Mouse (Mus musculus) kidney, postnatal 14 days (tissue): ENCODE measurements around the gene Fam98b.

ENCODE experiments used
- DNase-seq: peaks from one replicate; pipeline ENCODE4 v3.0.0; 2022; ENCODE audit warnings: mixed read lengths

The Fam98b gene

GRCm38 (mm10) chr2:117249255-117250000, at the start of gene Fam98b:
Gene Fam98b, plus strand, starts transcription at chr2:117249739.
- peak; percentile 92 for DNase-seq

GRCm38 (mm10) chr2:117200869-117201338, 48.6 kb upstream of the Fam98b start:
- no peak for DNase-seq

GRCm38 (mm10) chr2:117203350-117203749, 46.2 kb upstream of the Fam98b start:
- DNase-seq, result no peak

GRCm38 (mm10) chr2:117204534-117204933, 45.0 kb upstream of the Fam98b start:
- no peak for DNase-seq

GRCm38 (mm10) chr2:117205066-117205465, 44.5 kb upstream of the Fam98b start:
- DNase-seq, result no peak

GRCm38 (mm10) chr2:117210416-117211085, 39.0 kb upstream of the Fam98b start:
- DNase-seq, result peak; percentile 73

- no peak for DNase-seq
These were observed 33.4 kb upstream of the Fam98b start for GRCm38 (mm10) chr2:117216152-117216551.

- DNase-seq, result no peak
These were observed 31.8 kb upstream of the Fam98b start for GRCm38 (mm10) chr2:117217695-117218216.

- DNase-seq, result no peak
These were observed 30.0 kb upstream of the Fam98b start for GRCm38 (mm10) chr2:117219536-117219935.

- DNase-seq, result no peak
These were observed 26.9 kb upstream of the Fam98b start for GRCm38 (mm10) chr2:117222651-117223050.

GRCm38 (mm10) chr2:117228601-117229125, 20.9 kb upstream of the Fam98b start:
- no peak for DNase-seq

- no peak for DNase-seq
These were observed 19.3 kb upstream of the Fam98b start for GRCm38 (mm10) chr2:117230261-117230660.

- DNase-seq, result peak; percentile 79
These were observed 18.3 kb upstream of the Fam98b start for GRCm38 (mm10) chr2:117231257-117231656.

- DNase-seq, result no peak
These were observed 7.6 kb upstream of the Fam98b start for GRCm38 (mm10) chr2:117241953-117242352.

GRCm38 (mm10) chr2:117250001-117250510, 517 bp downstream of the Fam98b start:
- DNase-seq, result no peak

- no peak for DNase-seq
These were observed 5.9 kb downstream of the Fam98b start for GRCm38 (mm10) chr2:117255415-117255814.

- no peak for DNase-seq
These were observed 8.1 kb downstream of the Fam98b start for GRCm38 (mm10) chr2:117257617-117258016.

GRCm38 (mm10) chr2:117262184-117262583, 12.6 kb downstream of the Fam98b start:
- no peak for DNase-seq

- peak; percentile 69 for DNase-seq
These were observed 14.4 kb downstream of the Fam98b start for GRCm38 (mm10) chr2:117263786-117264408.

- DNase-seq, result no peak
These were observed 38.8 kb downstream of the Fam98b start for GRCm38 (mm10) chr2:117288291-117288690.

- no peak for DNase-seq
These were observed 50.3 kb downstream of the Fam98b start for GRCm38 (mm10) chr2:117299596-117300448.
